Mouse (Mus musculus) brain, embryonic 18.5 days (tissue): ENCODE measurements around the gene Pgm5.

Experiments used
- DNase-seq: peaks from one replicate; pipeline ENCODE4 v3.0.0-alpha.2; 2012; ENCODE audit warnings: low read depth, low spot score

Pgm5 gene

GRCm38 (mm10) chr19:24662346-24662745, 199.3 kb downstream of the Pgm5 start:
- DNase-seq, result no peak

DNA sequence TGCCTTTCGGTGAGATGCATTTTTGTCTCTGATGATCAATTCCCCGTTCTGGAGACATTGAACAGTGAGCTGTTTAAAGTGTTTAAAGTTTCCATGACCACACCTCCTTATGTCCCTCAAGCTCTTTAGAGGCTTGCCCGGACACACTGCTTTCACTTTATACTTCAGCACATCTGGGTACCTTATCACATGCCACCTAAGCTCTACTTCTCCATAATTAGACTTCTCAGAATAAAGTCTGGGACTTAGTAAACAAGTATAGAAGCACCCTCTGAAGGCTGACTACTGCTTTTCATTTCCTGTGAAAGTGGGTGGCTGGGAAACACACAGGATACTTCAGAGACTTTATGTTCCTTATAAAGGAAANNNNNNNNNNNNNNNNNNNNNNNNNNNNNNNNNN, 204.7 kb downstream of the Pgm5 start:
- DNase-seq, result no peak

GRCm38 (mm10) chr19:24653230-24653799, 208.3 kb downstream of the Pgm5 start:
- no peak for DNase-seq

GRCm38 (mm10) chr19:24652342-24653019, 209.2 kb downstream of the Pgm5 start:
- no peak for DNase-seq

GRCm38 (mm10) chr19:24651595-24651994, 210.1 kb downstream of the Pgm5 start:
- no peak for DNase-seq

DNA sequence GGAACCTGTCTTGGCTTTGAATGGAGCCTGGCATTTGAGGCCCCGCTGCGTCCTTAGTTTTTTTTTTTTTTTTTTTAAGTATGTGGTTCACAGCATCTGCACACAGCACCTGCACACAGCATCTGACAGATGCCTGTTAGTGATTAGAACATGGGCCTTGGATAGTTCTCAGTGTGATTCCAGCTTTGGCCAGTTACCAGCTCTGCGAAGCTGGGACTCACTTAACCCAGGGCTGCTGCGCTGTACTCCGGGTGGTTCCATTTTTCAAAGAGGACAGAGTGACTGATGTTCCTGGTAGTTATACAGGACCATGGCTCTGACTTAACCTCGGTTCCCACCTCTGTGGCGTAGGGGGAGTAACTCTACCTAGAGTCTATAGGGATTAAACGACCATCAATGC, 211.2 kb downstream of the Pgm5 start:
- no peak for DNase-seq

DNA sequence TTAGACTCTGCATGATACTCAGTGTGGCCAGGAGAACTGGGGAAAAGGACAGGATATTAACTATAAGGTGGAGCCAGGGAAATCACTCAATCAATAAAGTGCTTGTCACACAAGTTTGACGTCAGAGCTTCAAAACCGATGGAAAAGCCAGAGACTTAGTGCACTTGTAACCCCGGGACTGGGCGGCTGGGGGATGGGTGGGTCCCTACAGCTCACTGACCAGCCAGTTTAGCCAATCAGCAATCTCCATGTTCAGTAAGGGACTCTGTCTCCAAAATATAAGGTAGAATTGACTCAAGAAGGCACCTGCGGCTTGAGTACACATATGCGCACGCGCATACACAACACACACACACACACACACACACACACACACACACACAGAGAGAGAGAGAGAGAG, 213.6 kb downstream of the Pgm5 start:
- DNase-seq, result no peak

- no peak for DNase-seq
Observed at GRCm38 (mm10) chr19:24646162-24646829, 215.4 kb downstream of the Pgm5 start.

- no peak for DNase-seq
Observed at GRCm38 (mm10) chr19:24644971-24645370, 216.7 kb downstream of the Pgm5 start.

DNA sequence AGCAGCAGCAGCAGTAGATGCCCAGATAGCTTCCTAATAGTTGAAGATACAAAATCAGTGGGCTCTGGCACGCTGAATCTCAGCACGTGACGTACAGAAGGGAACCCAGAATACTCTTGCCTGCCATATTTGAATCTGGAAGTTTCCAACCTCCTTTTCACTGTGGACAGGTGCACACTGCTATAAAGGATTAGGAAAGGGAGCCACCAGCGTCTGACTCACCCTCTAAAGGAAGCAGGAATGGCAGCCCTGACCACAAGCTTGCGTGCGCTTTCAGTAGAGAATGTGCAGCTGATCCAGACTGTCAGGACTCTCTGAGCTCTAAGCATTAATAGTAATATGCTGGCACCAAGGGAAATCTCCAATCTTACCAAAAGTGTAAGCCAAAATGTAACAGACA, 220.7 kb downstream of the Pgm5 start:
- no peak for DNase-seq

- DNase-seq, result no peak
Observed at GRCm38 (mm10) chr19:24637988-24638387, 223.7 kb downstream of the Pgm5 start.

DNA sequence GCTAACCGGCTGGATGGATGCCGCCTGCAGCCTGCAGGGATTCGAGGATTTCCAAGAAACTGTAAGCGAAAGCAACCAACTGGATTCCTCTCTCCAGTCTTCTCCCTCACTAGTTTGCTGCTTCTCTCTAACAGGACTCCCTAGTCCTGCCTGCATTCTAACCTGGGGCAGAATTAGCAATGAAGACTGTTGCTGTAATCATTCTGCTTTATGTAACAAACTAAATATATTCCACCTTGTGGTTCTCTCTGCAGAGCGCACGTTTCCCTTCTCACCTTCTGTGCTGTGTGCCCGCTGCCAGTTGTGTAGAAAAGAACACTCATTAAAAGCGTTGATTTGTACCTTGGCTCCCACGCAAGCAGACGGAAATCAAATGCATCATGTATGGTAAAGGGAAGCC, 225.0 kb downstream of the Pgm5 start:
- DNase-seq, result no peak

DNA sequence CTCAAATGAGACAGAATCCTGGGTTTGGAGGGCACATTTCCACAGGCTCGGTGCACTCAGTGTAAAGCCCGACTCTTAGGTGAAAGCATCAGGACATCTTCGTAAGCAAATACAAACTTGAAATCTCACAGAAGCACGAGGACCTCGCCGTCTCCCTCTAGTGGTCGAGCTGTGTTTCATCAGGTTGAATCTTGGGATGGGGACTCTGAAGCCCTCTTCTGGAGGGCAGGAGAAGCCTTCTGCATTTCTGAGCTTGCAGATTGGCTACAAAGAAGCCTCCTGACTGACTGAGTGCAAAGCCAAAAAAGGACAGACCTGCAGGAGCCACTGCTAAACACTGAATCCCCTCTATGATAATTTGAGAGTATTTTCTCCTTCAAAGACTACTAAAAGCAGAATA, 227.1 kb downstream of the Pgm5 start:
- no peak for DNase-seq
